Mouse (Mus musculus): ENCODE data around the gene Accsl. TPM values are rescaled to one million over a fixed set of nuclear protein-coding genes. Genes with fewer than 3 reads are reported as not detected.

Gene Accsl
- polyA plus RNA-seq, 1 experiment from 2014 or later: not detected

DNA sequence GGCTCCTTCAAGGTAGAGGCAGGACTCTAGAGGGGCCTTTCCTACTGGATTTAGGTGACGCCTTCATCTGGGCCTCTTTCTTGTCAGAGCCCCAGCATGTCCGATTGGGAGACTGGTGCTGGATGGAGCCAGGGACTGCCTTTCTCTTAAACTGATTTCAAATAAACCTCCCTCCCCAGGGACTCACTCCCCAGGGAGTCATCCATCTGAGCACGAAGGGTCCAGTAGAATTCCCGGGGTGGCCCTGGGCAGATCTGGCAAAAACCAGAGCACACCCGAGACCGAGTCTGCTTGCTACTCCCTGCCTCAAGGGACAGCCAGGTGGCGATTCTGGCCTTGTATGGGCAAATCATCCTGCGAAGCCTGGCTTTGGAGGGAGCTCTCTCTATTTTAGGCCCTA, 21.2 kb upstream of the Accsl start:
- peaks cover 12% of the 10 kb centered on the region for H3K4me1 ChIP-seq (replicated peaks)
- 73% methylated on average over 8 of the region's 8 CpGs for WGBS
- no peak overlapping the region for H3K4me3 ChIP-seq
- H3K4me2 ChIP-seq: no peak overlapping the region
- H3K27ac ChIP-seq: no peak overlapping the region
- H3K27me3 ChIP-seq: no peaks in the 10 kb centered on the region; the same call in 1 of the 2 replicates
- no peak for ATAC-seq (replicated peaks; ENCODE audit: insufficient number of reproducible peaks, insufficient read depth, low FRiP score, low read depth)
- H3K9ac ChIP-seq: no peak overlapping the region
- H3K36me3 ChIP-seq: no peaks in the 10 kb centered on the region
- no peaks in the 10 kb centered on the region for H3K9me3 ChIP-seq (replicated peaks)

DNA sequence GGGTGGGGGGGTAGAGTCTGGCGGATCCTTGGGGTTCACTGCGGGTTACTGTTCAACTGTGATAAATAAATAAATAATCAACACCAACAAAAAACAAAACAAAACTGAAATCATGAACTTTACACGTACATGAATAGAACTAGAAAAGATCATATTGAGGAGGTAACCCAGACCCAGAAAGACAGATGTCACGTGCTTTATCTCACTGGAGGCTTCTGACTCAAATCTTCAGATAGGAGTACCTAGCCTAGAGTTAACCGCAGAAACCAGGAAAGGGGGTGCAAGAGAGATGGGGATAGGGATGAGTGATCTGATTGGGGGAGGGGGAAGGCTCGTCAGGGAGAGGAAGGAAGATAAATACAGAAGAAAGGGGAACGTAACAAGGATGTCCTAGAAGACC, 20.1 kb upstream of the Accsl start:
- no peak for ATAC-seq (replicated peaks; ENCODE audit: insufficient number of reproducible peaks, insufficient read depth, low FRiP score, low read depth)
- Histone ChIP-seq H3K9ac (no peak overlapping the region), H3K4me2 (no peak overlapping the region), H3K27me3 (no peaks in the 10 kb centered on the region; the same call in 1 of the 2 replicates), H3K4me1 (replicated peaks) (peaks cover 12% of the 10 kb centered on the region), H3K36me3 (no peaks in the 10 kb centered on the region), H3K9me3 (replicated peaks) (no peaks in the 10 kb centered on the region), H3K27ac (no peak overlapping the region), H3K4me3 (no peak overlapping the region)
- 77% methylated on average over 7 of the region's 7 CpGs for whole genome bisulfite sequencing

DNA sequence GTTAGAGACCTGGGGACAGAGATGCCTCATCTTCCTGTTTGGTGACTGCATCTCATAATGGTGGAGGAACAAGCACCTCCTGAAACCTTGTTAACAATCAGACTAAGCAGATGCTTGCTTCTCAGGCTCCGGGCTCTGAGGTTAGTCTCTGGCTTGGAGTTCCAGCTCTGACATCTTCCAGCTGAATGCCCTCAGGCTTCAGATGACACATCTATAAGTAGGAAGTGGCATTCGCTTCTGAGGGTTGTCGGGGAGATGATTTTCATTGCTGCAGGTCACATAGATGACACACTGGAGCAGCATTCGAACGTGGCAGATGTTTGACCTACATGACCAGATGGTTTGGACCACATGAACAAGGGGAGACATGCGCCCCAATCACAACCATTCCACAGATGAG, 19.4 kb upstream of the Accsl start:
- H3K9ac ChIP-seq: no peak overlapping the region
- H3K4me3 ChIP-seq: no peak overlapping the region
- ATAC-seq (replicated peaks; ENCODE audit: insufficient number of reproducible peaks, insufficient read depth, low FRiP score, low read depth): no peak
- H3K4me1 ChIP-seq (replicated peaks): peaks cover 12% of the 10 kb centered on the region
- H3K27me3 ChIP-seq: no peaks in the 10 kb centered on the region
- no peaks in the 10 kb centered on the region for H3K36me3 ChIP-seq
- H3K27ac ChIP-seq: no peak overlapping the region
- H3K4me2 ChIP-seq: no peak overlapping the region
- no peaks in the 10 kb centered on the region for H3K9me3 ChIP-seq (replicated peaks)
- WGBS: 77% methylated on average over 6 of the region's 6 CpGs

DNA sequence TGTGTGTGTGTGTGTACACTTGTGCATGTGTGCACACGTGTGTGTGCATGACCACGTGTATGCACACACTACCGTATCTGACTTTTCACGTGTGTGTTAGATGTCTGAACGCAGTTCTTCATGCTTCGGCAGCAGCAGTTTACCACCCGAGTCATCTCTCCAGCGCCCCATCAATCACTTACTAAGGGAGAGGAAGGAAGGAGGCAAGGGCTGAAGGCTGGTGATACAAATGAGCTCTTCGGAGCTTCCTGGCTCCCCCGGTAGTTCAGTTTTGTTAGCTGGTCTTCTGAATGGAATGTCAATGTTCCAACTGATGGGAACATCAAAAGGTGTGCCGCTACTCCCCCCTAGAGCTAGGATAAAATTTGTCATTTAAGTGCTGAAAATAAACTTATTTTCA, 18.3 kb upstream of the Accsl start:
- Histone ChIP-seq H3K36me3 (no peaks in the 10 kb centered on the region), H3K4me1 (replicated peaks) (peaks cover 12% of the 10 kb centered on the region), H3K9me3 (replicated peaks) (no peaks in the 10 kb centered on the region), H3K4me2 (no peak overlapping the region), H3K4me3 (no peak overlapping the region), H3K27me3 (no peaks in the 10 kb centered on the region), H3K27ac (no peak overlapping the region), H3K9ac (no peak overlapping the region)
- 49% methylated on average over 11 of the region's 11 CpGs for WGBS
- no peak for ATAC-seq (replicated peaks; ENCODE audit: insufficient number of reproducible peaks, insufficient read depth, low FRiP score, low read depth)

DNA sequence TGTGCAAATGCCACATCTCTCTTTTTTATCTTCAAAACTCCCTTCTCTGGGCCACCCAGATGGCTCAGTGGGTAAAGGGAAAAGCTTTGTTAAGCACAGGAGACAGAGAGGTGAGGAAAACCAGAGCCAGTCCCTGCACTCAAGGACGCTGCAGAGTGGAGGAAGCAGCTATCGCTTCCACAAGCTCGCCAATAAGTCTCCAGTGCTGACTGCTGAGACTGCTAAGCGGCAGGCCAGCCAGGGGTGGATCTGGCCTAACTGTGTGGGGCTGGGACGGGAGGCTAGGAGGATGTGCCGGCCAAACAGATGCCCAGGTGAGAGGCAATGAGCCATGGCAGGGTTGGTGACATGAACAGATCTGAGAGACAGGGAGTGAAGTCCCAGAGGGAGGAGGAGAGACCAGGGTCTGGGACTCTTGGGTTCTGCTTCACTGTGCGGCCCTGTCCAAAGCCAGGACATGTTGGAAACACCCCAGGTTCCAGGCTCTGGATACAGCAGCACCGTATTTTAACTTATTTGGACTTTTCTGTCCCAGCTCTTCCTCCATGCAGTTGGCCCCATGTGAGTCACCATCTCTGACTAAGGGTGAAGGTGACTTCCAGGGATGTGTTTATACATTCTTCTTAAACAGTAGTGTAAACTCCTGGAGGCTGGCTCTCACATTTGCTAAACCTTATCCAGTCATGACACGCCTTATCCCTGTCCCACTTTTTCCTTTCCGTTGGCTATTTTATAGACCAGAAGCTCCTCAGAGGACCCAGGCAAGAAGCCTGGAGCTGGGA, 17.2 kb upstream of the Accsl start:
- Histone ChIP-seq H3K4me1 (replicated peaks) (peaks cover 2% of the 10 kb centered on the region), H3K4me2 (no peak overlapping the region), H3K4me3 (no peak overlapping the region), H3K9ac (no peak overlapping the region), H3K27ac (no peak overlapping the region), H3K36me3 (no peaks in the 10 kb centered on the region), H3K27me3 (no peaks in the 10 kb centered on the region), H3K9me3 (replicated peaks) (no peaks in the 10 kb centered on the region)
- no peak for ATAC-seq (replicated peaks; ENCODE audit: insufficient number of reproducible peaks, insufficient read depth, low FRiP score, low read depth)
- 28% methylated on average over 10 of the region's 10 CpGs for whole genome bisulfite sequencing

DNA sequence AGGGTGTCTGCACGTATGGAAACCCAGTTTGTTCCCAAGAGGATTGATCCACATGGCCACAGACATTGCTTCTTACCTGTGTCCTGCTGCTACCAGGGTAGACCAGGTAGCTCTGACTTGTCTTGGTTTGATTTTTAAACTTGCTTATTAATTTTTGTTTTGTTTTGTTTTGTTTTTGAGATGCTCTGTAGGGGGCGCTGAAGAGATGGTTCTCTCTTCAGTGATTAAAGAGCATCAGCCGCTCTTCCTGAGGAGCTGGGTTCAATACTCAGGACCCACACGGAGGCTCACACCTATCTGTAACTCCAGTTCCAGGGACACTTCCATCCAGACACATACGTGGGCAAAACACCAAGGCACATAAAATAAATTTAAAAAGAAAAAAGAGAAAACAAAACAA, 14.1 kb upstream of the Accsl start:
- Histone ChIP-seq H3K9me3 (replicated peaks) (no peaks in the 10 kb centered on the region), H3K9ac (no peak overlapping the region), H3K4me2 (no peak overlapping the region), H3K4me3 (no peak overlapping the region), H3K36me3 (no peaks in the 10 kb centered on the region), H3K4me1 (replicated peaks) (peaks cover 8% of the 10 kb centered on the region), H3K27ac (no peak overlapping the region), H3K27me3 (no peaks in the 10 kb centered on the region)
- no peak for ATAC-seq (replicated peaks; ENCODE audit: insufficient number of reproducible peaks, insufficient read depth, low FRiP score, low read depth)
- WGBS: 55% methylated on average over 5 of the region's 5 CpGs

DNA sequence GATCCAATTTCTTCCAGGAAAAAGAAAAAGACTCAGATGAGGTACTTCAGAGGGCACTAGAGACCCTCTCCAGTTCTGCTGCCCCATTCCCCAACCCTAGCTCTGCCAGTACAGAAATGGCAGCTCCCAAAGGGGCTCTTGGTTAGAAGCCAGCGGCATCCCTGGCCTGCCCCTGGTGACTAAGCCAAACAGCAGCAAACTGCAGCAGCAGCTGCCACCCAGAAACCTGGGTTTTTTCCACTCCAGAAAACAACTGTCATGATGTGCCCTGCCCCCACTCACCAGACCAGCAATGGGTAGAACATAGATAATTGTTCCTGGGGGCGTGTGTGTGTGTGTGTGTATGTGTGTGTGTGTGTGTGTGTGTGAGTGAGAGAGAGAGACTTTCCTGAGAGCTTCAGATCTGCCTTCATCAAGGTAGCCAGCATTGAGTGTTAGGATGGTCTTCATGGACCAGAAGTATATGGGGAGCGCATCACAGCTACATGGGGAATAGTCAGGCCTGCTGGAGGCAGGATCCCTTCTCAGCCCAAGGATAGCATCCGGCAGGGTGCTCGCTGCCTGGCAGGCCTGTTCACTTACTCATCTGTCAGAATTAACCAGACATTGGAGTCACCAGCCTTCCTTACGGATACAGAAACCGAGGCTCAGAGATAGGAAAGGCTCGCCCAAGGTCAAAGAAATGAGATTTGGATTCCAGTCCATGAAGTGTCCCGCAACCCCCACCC, 12.8 kb upstream of the Accsl start:
- Histone ChIP-seq H3K27me3 (no peaks in the 10 kb centered on the region), H3K27ac (no peak overlapping the region)
- WGBS: 68% methylated on average over 9 of the region's 9 CpGs

DNA sequence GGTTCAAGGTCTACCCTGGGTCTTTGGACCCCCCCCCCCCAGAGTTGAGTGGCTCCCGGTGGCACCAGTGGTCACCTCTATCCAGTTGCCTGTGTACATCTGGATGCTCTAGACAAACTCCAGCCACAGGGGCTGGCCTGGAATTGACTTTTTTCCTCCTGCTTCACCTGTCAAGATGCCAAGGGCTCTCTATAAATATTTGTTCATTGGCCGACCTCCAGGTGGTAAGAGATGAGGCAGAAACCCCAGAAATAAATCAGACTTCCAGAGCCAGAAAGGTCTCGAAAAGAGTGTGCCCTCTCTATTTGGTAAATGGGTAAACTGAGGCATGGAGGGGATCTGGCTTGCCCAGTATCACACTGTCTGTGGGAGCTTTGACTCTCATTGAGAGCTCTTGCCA, 12.0 kb upstream of the Accsl start:
- 40% methylated on average over 3 of the region's 3 CpGs for WGBS
- Histone ChIP-seq H3K27ac (no peak overlapping the region), H3K4me1 (replicated peaks) (peaks cover 13% of the 10 kb centered on the region), H3K4me3 (no peak overlapping the region), H3K9ac (no peak overlapping the region), H3K36me3 (no peaks in the 10 kb centered on the region), H3K9me3 (replicated peaks) (no peaks in the 10 kb centered on the region), H3K4me2 (no peak overlapping the region), H3K27me3 (no peaks in the 10 kb centered on the region)
- ATAC-seq (replicated peaks; ENCODE audit: insufficient number of reproducible peaks, insufficient read depth, low FRiP score, low read depth): no peak

More for the DNA sequence above, 12.8 kb upstream of the Accsl start:
- Histone ChIP-seq H3K36me3 (no peaks in the 10 kb centered on the region), H3K9ac (no peak overlapping the region), H3K4me1 (replicated peaks) (peaks cover 10% of the 10 kb centered on the region), H3K4me3 (no peak overlapping the region), H3K9me3 (replicated peaks) (no peaks in the 10 kb centered on the region), H3K4me2 (no peak overlapping the region)
- no peak for ATAC-seq (replicated peaks; ENCODE audit: insufficient number of reproducible peaks, insufficient read depth, low FRiP score, low read depth)

DNA sequence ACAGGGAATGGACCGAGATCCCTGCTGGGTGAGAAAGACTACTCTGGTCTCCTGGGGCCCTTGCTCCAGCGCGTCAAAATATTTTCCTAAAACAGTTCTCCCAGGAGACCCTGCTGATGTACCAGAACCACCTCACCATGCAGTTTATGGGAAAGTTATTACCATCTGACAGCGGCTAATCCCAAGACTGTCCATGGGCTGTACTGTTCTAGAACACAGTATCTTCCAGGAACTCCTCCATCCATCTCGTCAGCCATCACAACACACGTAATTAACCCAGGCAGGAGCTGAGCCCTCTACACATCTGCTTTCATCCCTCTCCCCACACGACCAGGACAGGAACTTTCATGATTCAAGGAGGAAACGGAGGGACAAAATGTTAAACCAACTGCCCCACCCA, 11.5 kb upstream of the Accsl start:
- H3K27ac ChIP-seq: no peak overlapping the region
- H3K9me3 ChIP-seq (replicated peaks): no peaks in the 10 kb centered on the region
- no peak overlapping the region for H3K9ac ChIP-seq
- peaks cover 13% of the 10 kb centered on the region for H3K4me1 ChIP-seq (replicated peaks)
- no peak overlapping the region for H3K4me2 ChIP-seq
- WGBS: 62% methylated on average over 8 of the region's 8 CpGs
- ATAC-seq (replicated peaks; ENCODE audit: insufficient number of reproducible peaks, insufficient read depth, low FRiP score, low read depth): no peak
- H3K4me3 ChIP-seq: no peak overlapping the region
- no peaks in the 10 kb centered on the region for H3K27me3 ChIP-seq
- no peaks in the 10 kb centered on the region for H3K36me3 ChIP-seq

DNA sequence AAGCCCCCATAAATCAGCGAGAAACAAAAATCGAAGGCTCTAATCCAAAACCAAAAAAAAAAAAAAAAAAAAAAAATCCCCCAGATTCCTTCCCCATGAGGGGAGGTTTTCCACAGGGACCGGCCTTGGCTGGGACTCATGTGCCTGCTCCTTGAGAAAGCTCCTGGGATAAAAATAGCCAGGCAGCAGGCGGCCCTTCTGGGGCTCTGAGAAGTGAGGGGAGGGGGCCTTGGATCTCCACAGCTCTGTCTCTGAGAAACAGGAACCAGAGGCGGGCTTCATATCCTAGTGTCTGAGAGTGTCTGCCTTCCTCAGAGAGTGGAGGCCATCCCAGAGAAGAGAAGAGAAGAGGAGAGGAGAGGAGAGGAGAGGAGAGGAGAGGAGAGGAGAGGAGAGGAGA, 8.0 kb upstream of the Accsl start:
- ATAC-seq (replicated peaks; ENCODE audit: insufficient number of reproducible peaks, insufficient read depth, low FRiP score, low read depth): no peak
- Histone ChIP-seq H3K9ac (no peak overlapping the region), H3K27me3 (0 out of 2 replicates have a peak, but pooled peaks cover 5% of the 10 kb centered on the region), H3K4me1 (replicated peaks) (peaks cover 22% of the 10 kb centered on the region), H3K4me2 (no peak overlapping the region), H3K4me3 (no peak overlapping the region), H3K36me3 (no peaks in the 10 kb centered on the region), H3K9me3 (replicated peaks) (no peaks in the 10 kb centered on the region), H3K27ac (no peak overlapping the region)
- 29% methylated on average over 5 of the region's 5 CpGs for WGBS

DNA sequence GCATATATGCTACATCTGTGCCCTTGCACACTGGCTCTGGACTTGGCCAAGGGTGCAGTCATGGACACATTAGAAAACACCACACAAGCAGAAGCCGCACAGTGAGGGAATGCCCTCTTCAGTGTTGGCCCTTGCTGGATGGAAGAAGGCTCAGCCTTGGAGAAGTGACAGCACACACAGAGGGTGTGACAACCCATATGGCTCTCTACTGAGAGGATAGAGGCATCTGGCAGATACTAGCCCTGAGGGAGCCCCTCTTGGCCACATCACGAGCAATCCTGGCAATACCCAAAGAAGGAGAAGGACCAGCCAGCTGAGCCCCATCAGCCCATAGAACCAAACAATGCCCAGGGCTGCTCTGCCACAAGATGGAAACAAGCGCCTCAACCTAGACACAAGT, 5.6 kb upstream of the Accsl start:
- Histone ChIP-seq H3K9me3 (replicated peaks) (no peaks in the 10 kb centered on the region), H3K4me2 (no peak overlapping the region), H3K9ac (no peak overlapping the region), H3K27ac (no peak overlapping the region), H3K27me3 (0 out of 2 replicates have a peak, but pooled peaks cover 5% of the 10 kb centered on the region), H3K4me3 (no peak overlapping the region), H3K4me1 (replicated peaks) (peaks cover 15% of the 10 kb centered on the region; the same call in 1 of the 2 replicates), H3K36me3 (no peaks in the 10 kb centered on the region)
- 90% methylated on average over 3 of the region's 3 CpGs for WGBS
- no peak for ATAC-seq (replicated peaks; ENCODE audit: insufficient number of reproducible peaks, insufficient read depth, low FRiP score, low read depth)

DNA sequence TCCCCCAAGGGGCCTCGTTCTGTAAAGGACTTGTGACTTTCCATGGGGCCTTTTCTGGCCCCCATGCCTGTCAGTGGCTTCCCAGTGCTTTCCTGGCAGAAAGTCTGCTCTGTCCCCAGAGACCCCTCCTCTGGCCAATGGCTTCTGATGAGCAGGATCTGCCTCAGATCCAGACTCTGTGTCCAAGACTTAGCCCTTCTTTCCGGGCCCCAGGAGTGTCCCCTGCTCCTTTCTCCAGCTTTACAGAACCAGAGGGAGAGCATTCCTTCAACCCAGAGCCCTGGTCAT, 5.2 kb upstream of the Accsl start:
- Histone ChIP-seq H3K36me3 (no peaks in the 10 kb centered on the region), H3K27ac (no peak overlapping the region), H3K9ac (no peak overlapping the region), H3K27me3 (0 out of 2 replicates have a peak, but pooled peaks cover 5% of the 10 kb centered on the region), H3K4me1 (replicated peaks) (peaks cover 15% of the 10 kb centered on the region; the same call in 1 of the 2 replicates), H3K4me2 (no peak overlapping the region), H3K9me3 (replicated peaks) (no peaks in the 10 kb centered on the region), H3K4me3 (no peak overlapping the region)
- ATAC-seq (replicated peaks; ENCODE audit: insufficient number of reproducible peaks, insufficient read depth, low FRiP score, low read depth): no peak
- WGBS: 18% methylated on average over 2 of the region's 2 CpGs
